Mouse (Mus musculus) megakaryocyte, embryonic 14.5 days (primary cell): ENCODE results near the gene 5730596B20Rik. TPM values are rescaled to one million over a fixed set of nuclear protein-coding genes. Genes with fewer than 3 reads are reported as not detected.
A peak's percentile ranks its signal among the peaks of the same experiment; 100 is the strongest.

ENCODE experiments used
- H3K27me3 ChIP-seq: replicated peaks from 2 replicates; pipeline ENCODE3; 2012; ENCODE audit warnings: inconsistent platforms
- H3K36me3 ChIP-seq: replicated peaks from 2 replicates; pipeline ENCODE3; 2012; ENCODE audit warnings: low read length, inconsistent platforms, mixed read lengths
- H3K4me1 ChIP-seq: 2 replicates; pipeline ENCODE4 v1.6.1; 2012; ENCODE audit warnings: inconsistent platforms
- H3K4me3 ChIP-seq: replicated peaks from 2 replicates; pipeline ENCODE3; 2012; ENCODE audit warnings: moderate library complexity, mild to moderate bottlenecking, inconsistent platforms
- H3K9me3 ChIP-seq: 2 replicates; pipeline ENCODE4 v1.6.1; 2012; ENCODE audit warnings: inconsistent platforms
- FLI1 ChIP-seq: IDR thresholded peaks from 2 replicates; pipeline ENCODE4 v1.6.1; 2012; ENCODE audit warnings: low read length, inconsistent platforms, mixed read lengths
- GATA1 ChIP-seq: IDR thresholded peaks from 3 replicates; pipeline ENCODE4 v1.6.1; 2012; ENCODE audit warnings: mixed read lengths, low read length, inconsistent platforms, borderline replicate concordance
- polyA plus RNA-seq: library from polyadenylated mRNA; stranded (reverse); fragments of >175 nt; gene quantifications from 2 replicates; pipeline ENCODE4 v1.2.3, GENCODE M21; 2012; ENCODE audit warnings: low replicate concordance; ENCODE audit not compliant: insufficient read depth

Gene 5730596B20Rik
- polyA plus RNA-seq, 1 experiment: not detected

DNA sequence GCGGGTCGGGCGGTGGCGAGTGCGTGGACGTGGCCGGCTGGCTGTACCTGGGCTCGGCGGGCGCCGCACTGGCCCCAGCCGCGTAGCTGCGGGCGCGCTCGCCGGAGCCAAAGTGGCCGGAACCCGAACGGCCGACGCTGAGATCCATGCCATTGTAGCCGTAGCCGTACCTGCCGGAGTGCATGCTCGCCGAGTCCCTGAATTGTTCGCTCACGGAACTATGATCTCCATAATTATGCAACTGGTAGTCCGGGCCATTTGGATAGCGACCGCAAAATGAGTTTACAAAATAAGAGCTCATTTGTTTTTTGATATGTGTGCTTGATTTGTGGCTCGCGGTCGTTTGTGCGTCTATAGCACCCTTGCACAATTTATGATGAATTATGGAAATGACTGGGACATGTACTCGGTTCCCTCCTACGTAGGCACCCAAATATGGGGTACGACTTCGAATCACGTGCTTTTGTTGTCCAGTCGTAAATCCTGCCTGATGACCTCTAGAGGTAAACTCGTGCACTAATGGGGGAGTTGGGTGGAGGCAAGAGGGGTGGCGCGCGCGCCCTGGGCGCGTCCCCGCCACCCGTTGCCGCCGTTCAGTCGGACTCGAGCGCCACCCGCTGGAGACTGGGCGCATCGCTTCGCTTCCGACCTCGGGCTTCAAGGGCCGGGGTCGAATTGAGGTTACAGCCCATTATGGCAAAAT, 26.9 kb downstream of the 5730596B20Rik start, which contains the start of gene Hoxa5:
TSS of gene Hoxa5 (minus strand) at position 538 of the 703 bp plus-strand sequence.
- H3K36me3 ChIP-seq: peaks cover 26% of the 10 kb centered on the region
- H3K4me3 ChIP-seq: peak within 1 kb of the TSS; percentile 86
- peaks cover 48% of the 10 kb centered on the region for H3K27me3 ChIP-seq
- H3K4me1 ChIP-seq: no peaks in the 10 kb centered on the region; the same call in 1 of the 2 replicates
- TF ChIP-seq GATA1 (no peak), FLI1 (no peak)
- H3K9me3 ChIP-seq: peaks cover 48% of the 10 kb centered on the region

DNA sequence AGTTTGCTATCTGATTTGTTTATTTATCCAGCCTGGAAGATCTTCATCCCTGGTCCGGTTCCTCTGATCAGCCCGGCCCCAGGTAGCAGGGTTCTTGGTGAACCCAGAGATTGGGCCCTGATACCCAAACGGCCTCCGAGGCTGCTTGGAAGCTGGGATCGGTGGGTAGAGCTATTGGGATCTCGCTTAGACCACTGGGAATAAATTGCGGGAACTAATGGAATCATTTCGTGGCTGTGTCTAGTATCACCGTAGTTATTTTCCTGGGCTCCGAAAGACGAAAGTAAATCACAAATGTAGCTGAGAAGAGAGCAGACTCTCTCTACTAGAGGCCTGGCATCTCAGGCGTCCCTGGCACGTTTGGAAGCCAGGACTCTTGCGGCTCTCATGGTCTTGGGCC, 27.9 kb downstream of the 5730596B20Rik start:
- no peak overlapping the region for H3K4me3 ChIP-seq
- peaks cover 26% of the 10 kb centered on the region for H3K36me3 ChIP-seq
- peaks cover 56% of the 10 kb centered on the region for H3K27me3 ChIP-seq
- peaks cover 5% of the 10 kb centered on the region; the same call in 1 of the 2 replicates for H3K4me1 ChIP-seq
- peaks cover 51% of the 10 kb centered on the region for H3K9me3 ChIP-seq
- TF ChIP-seq FLI1: no peak
- TF ChIP-seq GATA1: no peak

DNA sequence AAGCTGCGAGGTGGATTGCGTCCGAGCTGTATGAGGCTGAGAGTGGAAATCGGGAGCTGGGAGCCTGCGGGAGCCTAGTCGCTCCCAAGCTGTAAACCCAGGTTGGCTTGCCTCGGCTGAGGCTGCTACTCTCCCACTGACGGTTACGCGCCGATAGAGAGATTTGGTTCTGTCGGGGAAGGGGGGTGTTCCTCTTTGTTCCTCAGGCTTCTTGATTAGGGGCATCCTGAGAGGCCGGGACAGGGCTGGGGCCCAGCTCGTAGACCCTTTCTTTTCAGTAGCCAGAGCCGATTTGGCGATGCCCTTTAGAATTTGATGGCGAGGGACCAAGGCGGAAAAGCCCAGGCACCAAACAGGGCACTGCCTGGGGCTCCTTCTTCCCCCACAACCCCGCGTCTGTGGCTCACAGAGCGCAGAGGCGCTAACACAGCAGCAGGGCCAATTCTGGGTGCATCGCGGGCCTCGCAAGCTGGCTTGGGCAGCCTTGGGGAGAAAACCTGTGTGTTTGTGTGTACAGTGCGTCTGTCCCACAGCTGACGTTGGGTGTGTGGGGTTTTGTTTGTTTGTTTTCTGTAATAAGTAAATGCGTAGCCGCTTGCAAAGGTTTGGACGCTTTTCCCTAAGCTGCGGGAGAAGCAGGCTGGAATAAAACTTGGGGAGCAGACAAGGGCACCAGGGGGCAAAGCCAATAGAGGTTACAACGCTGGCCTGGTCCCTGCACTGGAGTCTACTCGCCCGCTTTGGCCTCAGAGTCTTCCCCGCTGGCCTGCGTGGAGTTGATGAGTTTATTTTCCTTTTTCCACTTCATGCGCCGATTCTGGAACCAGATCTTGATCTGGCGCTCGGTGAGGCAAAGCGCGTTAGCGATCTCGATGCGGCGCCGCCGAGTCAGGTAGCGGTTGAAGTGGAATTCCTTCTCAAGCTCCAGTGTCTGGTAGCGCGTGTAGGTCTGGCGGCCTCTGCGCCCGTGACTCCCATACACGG, 28.6 kb downstream of the 5730596B20Rik start:
- TF ChIP-seq GATA1: no peak
- no peak for TF ChIP-seq FLI1
- Histone ChIP-seq H3K4me3 (no peak overlapping the region), H3K27me3 (peaks cover 58% of the 10 kb centered on the region)

DNA sequence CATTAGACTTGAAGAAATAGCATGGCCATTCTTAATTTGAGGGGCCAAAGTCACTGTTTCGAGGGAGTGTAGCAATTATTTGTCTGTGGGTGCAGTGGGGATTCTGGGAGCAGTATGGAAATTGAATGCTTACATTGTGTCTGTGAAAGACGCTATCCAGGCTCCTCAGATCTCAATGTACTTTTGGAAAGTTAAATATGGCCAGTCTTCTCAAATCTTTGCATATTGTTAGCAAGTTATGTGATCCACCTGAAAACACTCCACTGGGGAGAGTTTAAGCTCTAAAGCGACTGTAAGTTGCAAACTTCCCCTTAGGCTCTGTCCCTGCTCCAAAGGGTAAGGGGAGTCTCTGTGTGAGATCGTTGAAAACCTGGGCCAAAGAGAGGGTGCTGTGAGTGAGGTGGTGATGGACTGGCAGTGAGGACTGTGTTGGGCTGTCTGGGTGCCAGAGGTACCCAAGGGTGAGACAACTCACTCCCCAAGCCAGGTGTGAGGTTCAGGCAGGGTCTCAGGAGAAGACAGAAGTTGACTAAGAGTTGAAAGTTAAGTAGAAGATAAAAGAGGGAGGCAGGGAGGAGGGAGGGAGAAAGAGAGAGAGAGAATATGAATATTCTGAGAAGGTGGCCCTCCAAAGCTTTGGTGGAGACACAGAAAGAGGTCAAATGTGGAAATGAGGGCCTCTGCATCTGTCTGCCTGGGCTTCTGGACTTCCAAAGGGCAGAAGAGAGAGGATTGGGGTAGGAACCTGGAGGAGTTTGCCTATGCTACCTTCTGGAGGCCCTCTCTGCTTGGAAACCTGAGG, 29.8 kb downstream of the 5730596B20Rik start:
- Histone ChIP-seq H3K27me3 (peaks cover 67% of the 10 kb centered on the region), H3K9me3 (peaks cover 51% of the 10 kb centered on the region)
- TF ChIP-seq GATA1: no peak
- TF ChIP-seq FLI1: no peak

More for the DNA sequence above, 28.6 kb downstream of the 5730596B20Rik start:
- Histone ChIP-seq H3K36me3 (peaks cover 26% of the 10 kb centered on the region), H3K4me1 (peaks cover 7% of the 10 kb centered on the region), H3K9me3 (peaks cover 51% of the 10 kb centered on the region)

DNA sequence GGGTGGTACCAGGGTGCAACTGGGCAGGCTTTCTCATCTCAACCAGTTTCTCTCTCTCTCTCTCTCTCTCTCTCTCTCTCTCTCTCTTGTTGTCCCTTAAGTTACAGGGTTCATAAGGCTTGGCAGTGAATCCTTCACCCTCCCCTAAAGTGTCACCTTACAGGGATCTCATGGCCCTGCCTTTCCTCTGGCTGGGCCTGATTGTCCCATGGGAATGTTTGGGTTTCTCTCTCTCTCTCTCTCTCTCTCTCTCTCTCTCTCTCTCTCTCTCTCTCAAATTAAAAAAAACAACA, 30.3 kb downstream of the 5730596B20Rik start:
- Histone ChIP-seq H3K4me1 (peaks cover 24% of the 10 kb centered on the region), H3K36me3 (peaks cover 26% of the 10 kb centered on the region), H3K4me3 (no peak overlapping the region), H3K27me3 (peaks cover 72% of the 10 kb centered on the region), H3K9me3 (peaks cover 51% of the 10 kb centered on the region)
- TF ChIP-seq GATA1 (no peak), FLI1 (no peak)

More for the DNA sequence above, 29.8 kb downstream of the 5730596B20Rik start:
- H3K4me3 ChIP-seq: no peak overlapping the region
- peaks cover 26% of the 10 kb centered on the region for H3K36me3 ChIP-seq
- H3K4me1 ChIP-seq: peaks cover 18% of the 10 kb centered on the region

DNA sequence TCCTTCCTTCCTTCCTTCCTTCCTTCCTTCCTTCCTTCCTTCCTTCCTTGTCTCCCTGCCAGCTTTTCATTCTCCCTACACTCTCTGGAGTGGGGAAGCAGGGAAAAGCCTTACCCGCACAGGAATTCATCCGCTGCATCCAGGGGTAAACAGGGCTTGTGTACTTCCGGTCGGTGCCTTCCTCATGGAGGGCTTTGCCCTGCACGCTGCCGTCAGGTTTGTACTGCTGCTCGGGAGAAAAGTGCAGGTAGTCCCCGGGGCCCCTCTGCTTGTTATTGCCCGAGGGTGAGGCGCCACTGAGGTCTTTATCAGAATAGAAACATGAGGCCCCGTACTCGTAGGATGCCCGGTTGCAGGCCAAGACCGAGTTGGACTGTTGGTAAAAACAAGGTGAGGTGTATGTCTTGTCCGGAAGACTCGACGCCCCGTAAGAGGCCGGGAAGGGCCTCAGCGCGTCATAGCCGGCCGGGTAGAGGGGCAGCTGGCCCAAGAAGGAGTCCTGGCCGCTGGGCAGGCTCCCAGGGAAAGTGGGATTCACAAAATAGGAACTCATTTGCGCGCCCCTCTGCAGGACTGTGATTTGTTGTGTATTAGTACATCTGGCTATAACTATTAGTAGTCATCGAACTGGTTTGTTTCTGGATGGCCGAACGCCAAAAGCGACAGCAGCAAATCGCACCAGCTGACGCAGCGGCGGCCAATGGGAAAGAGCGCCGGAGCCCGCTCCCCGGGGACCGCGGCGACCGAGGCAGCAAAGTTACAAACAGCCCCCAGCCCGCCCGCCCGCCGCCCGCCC, 31.0 kb downstream of the 5730596B20Rik start, which contains the start of gene Hoxa6:
TSS of gene Hoxa6 (minus strand) at position 651 of the 796 bp plus-strand sequence.
- peaks cover 77% of the 10 kb centered on the region for H3K27me3 ChIP-seq
- H3K9me3 ChIP-seq: peaks cover 45% of the 10 kb centered on the region
- H3K36me3 ChIP-seq: peaks cover 26% of the 10 kb centered on the region
- H3K4me1 ChIP-seq: peaks cover 30% of the 10 kb centered on the region
- peak within 1 kb of the TSS; percentile 10 for H3K4me3 ChIP-seq
- TF ChIP-seq GATA1 (no peak), FLI1 (no peak)

DNA sequence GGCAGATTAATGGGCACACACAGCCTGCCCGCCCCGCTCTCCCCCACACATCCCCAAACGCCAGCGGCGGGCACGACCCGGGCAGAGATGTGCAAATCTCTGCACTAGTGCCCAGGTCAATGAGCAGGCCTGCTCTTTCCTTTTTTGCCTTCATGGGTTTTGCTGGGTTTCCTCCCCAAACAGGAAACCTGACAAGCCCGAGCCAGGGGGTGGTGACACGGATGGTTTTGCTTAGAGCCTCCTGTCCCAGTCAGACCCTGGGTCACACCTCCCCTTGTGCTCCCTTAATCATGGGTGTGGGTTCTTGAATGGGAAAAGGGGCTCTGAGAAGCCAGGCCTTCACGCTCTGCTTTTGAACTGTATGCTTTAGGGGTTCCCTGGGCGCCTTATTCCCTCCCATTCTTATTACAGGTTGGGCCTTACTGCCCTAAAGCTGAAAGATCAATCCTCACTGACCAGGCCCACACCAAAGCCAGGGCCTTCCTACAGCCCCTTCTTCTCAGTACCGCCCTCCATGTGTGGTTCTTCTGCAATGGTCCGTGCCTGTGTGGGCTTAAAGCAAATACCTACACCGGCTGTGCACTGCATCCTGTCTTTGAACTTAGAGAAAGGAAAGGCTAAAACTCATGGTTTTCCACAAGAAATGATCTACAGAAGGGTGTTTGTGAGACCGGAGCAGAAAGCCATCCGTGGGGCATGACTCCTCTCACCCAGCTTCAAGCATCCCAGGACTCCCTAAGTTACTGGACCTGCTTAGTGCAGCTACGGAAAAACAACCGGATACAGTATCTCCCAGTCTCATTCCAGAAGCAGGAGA, 31.8 kb downstream of the 5730596B20Rik start:
- peaks cover 78% of the 10 kb centered on the region for H3K27me3 ChIP-seq
- H3K4me3 ChIP-seq: peak overlapping the region; percentile 10
- peaks cover 37% of the 10 kb centered on the region for H3K9me3 ChIP-seq
- no peak for TF ChIP-seq FLI1
- no peak for TF ChIP-seq GATA1
- peaks cover 36% of the 10 kb centered on the region for H3K4me1 ChIP-seq
- peaks cover 25% of the 10 kb centered on the region for H3K36me3 ChIP-seq

DNA sequence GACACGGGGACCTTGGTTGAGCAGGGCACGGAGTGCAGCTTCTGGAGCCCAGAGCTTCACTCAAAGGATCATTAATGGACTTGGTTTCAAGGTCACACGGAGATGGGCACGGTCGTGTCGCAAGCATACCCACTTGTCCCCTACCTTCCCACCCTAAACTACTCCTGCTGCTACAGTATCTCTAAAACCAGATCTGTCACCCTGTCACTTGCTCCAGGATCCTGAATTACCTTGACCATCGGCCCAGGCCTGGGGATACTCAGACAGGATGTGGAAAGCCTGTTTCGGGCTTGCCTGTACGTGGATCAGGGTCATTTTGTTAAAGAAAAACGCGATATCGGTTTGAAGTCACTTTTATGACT, 32.4 kb downstream of the 5730596B20Rik start:
- peaks cover 84% of the 10 kb centered on the region for H3K27me3 ChIP-seq
- no peak for TF ChIP-seq GATA1
- no peak for TF ChIP-seq FLI1

More for the DNA sequence above, 32.4 kb downstream of the 5730596B20Rik start:
- peak overlapping the region; percentile 65 for H3K4me3 ChIP-seq
- peaks cover 31% of the 10 kb centered on the region for H3K9me3 ChIP-seq
- H3K4me1 ChIP-seq: peaks cover 36% of the 10 kb centered on the region
- H3K36me3 ChIP-seq: peaks cover 19% of the 10 kb centered on the region
